Mouse (Mus musculus): ENCODE measurements around the gene Ranbp3.
"Not testable (repeated sequence)": the region's sequence is repeated elsewhere in the genome, so short reads cannot be mapped to it uniquely, and the experiment has no call there.

The Ranbp3 gene

DNA sequence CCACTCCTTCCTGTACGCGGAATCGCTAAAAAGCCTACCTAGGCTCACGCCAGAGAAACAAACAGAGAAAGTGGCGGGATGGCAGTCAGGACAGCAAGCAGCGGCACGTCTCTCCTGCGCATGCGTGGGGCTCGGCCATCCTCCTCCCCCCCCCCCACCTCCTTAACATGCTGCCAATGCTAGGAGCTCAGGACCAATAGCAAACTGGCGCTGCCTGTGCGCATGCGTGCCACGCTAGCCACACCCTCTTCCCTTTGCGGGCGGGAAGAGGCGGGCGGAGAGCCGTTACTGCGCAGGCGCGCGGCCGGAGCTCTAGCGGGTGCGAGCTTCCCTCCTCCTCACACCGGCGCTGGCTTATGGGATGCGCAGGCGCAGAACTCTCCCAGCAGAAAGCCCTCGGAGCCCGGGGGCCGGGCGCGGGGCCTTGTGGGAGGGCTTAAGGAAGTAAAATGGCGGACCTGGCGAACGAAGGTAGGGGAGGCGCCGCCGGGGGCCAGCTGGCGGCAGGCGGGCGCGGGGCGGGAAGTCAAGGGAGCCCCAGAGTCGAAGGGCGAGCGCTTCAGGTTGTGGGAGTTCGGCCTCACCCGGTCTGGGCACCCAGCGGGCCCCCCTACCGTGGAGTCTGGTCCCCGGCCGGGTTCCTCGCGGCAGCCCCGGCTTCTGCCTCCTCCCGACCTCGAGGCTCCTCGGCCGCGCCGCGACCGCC, at the start of gene Ranbp3:
Gene Ranbp3, plus strand, starts transcription at position 354 of the 706 bp plus-strand sequence.
- DNase-seq (ENCODE audit: low spot score): peak; percentile 99

- DNase-seq (ENCODE audit: low spot score): no peak
Measured at GRCm38 (mm10) chr17:56625495-56625894, 47.6 kb upstream of the Ranbp3 start.

- no peak for DNase-seq (ENCODE audit: low spot score)
Measured at GRCm38 (mm10) chr17:56626260-56626659, 46.8 kb upstream of the Ranbp3 start.

DNA sequence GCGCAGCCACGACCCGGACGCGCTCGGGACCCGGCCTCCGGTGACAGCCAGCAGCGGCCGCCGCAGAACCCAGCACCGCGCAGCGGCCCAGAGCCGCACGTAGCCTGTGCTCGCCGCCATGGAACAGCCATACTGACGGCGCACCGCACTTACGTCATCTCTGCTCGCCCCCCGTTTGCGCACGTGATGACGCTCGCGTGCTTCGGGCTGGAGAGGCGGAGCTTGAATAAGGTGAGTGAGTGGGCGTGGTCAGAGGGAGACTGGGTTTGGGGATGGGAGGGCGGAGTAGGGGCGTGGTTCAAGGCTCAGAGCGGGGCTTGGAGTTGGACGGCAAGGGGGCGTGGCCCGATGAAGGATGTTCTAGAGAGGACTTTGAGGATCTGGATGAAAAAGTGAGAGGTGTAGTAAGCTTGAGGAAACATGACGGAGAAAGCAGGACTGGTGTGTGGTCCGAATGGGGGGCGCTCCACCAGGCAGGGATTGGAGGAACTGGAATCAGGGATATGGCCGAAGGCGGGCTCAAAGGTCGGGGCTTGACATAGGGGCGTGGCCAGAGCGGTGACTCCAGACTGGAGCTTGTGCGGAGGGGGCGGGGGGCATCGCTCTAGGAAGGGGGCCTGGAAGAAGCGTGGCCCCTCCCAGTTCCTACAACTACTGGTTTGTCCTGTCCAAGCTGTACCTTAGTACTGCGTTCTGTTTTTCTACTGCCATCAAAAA, 46.2 kb upstream of the Ranbp3 start, which contains the start of gene Lonp1:
Gene Lonp1, minus strand, starts transcription at position 134 of the 717 bp plus-strand sequence.
- peak; percentile 97 for DNase-seq (ENCODE audit: low spot score)

DNA sequence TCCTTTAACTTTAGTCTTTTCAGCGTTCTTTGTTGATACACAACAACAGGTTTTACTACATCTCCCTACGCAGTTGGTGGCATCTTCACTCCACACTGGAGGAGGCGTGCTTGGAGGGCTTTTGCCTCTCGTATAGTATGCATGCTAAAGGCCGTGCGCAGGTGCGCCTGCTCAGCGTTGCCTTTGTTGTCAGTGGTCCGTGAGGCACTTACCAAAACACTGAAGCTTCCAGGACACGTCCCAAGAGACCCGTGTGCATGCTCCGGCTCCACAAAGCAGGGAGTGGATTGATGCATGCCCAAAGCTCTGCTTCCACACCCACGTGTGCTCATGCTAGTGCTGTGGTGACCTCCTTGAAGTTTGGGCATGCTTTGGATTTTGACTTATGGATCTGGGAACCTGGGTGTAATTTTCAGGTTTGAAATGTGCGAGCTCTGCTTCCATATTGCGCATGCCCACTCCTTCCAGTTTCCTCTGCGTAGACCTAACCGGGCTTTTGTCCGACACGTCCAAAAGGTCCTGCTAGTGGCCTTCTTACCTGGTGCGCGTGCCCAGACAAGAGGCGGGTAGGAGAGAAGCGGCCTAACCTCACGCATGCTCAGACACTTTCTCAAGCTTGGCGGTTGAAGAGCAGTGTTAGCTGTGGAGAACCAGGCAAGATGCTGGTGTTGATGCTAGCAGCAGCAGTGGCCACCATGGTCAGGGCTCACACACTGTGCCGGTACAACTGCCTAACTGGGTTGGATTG, 45.4 kb upstream of the Ranbp3 start, which contains the start of gene Catsperd:
Gene Catsperd, plus strand, starts transcription at position 614 of the 748 bp plus-strand sequence.
- no peak for DNase-seq (ENCODE audit: low spot score)

GRCm38 (mm10) chr17:56629800-56630781, 43.0 kb upstream of the Ranbp3 start:
- DNase-seq (ENCODE audit: low spot score): not testable (repeated sequence)

DNA sequence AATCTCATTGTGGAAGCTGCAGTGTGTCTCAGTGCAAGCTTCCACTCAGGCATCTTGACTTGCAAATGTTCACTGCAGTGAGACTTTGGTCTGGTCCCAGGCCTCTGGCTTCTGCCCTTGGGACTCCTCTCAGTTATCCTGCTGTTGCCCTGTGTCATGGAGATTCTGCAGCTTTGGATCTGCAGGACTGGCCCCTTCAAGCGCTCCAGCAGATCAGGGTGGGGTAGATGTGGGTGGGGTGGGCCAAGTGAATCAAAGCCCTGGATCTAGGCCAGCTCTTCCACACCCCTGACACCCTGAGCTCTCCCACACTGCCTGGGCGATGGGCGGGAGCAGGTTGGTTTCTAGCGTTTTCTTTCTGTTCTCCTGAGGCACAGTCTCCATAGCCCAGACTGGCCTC, 41.3 kb upstream of the Ranbp3 start:
- no peak for DNase-seq (ENCODE audit: low spot score)

DNA sequence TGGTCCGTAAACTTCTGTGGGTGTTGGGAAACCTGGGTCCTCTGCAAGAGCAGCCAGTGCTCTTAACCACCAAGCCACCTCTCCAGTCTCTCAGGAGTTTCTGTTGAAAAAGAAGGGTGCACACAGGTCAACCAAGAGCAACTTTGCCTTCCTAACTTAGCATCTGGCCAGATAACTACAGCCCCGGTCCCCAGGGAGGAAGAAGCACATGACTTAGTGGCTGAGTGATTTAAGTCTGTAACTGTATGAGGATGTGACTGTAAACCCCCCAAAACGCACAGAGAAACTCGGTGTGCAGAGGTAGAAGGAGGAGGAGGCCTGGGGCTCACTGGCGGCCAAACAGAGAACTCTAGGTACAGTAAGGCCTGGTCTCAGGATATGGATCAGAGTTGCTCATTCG, 39.1 kb upstream of the Ranbp3 start:
- DNase-seq (ENCODE audit: low spot score): no peak

DNA sequence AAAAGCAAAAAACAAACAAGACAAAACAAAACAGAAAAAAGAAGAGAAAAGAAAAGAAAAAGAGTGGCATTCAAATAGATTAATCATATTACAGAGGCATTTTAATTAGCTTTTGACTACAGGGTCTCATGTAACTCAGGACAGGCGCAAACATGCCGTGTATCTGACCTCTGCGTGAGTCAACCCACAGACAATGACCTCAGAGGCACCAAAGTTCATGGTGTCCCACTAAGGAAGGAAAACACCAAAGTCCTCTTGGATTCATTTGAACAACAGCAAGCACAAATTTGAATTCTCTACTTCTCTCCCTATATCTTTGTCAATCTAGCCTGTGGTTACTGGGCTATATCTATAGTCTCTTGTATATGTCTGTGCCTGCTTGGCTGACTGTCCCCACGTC, 29.9 kb upstream of the Ranbp3 start:
- DNase-seq (ENCODE audit: low spot score): no peak

DNA sequence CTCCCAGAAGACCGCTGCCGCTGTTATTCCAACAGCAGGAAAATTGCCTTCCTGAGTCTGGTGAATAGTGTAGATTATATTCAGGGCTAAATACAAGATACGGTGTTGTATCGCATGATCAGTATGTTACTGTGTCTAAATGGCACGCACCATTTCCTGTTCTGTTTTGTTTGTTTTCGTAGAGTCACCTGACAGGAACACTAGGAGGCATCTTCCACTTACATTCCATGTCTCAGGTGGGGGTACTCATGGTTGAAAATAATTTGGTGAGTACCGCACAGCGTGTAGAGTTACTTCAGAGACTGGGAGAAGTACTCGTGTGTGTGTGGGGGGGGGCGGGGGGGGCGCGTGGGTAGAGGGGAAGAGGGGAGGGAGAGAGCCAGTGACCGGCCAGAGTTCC, 25.5 kb upstream of the Ranbp3 start:
- DNase-seq (ENCODE audit: low spot score): no peak

GRCm38 (mm10) chr17:56651801-56652200, 21.3 kb upstream of the Ranbp3 start:
- no peak for DNase-seq (ENCODE audit: low spot score)

- no peak for DNase-seq (ENCODE audit: low spot score)
Measured at GRCm38 (mm10) chr17:56654771-56655170, 18.3 kb upstream of the Ranbp3 start.

DNA sequence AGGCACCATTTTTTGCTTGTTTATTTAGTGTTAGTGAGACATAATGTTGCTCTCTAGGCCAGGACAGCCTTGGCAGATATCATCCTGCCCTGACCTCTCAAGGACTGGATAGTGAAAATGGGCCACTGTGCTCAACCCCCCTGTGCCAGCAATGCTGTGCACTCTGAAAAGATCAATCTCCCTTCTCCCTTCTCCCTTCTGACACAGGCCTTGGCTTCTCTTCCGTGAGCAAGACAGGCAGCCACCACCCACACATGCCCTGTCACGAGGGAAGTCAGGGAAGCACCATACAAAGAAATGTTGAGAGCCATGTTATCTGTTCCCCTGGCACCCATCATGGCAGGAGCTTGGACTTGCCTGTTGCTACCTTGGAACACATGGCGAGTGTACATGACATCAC, 17.8 kb upstream of the Ranbp3 start:
- DNase-seq (ENCODE audit: low spot score): no peak

GRCm38 (mm10) chr17:56656171-56656570, 16.9 kb upstream of the Ranbp3 start:
- DNase-seq (ENCODE audit: low spot score): no peak

- DNase-seq (ENCODE audit: low spot score): no peak
Measured at GRCm38 (mm10) chr17:56663659-56664058, 9.4 kb upstream of the Ranbp3 start.

DNA sequence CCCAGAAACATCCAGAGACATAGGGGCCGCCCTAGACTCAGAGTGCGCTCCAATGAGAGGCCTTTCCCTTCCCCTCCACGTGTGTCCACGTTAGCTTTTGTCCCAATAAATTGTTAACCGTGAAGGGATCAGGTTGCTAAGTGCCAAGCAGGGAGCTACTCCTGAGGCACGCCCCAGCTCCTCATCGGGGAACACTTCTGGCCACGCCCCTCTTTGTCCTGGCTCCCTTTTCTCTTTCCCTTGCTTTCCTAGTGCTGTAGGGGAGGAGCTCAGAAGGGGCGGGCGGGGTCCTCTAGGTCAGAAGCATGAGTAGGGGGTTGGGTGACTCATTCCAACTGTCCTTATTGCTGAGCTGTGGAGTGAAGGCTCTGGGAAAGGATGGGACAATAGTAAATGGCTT, 8.8 kb upstream of the Ranbp3 start:
- no peak for DNase-seq (ENCODE audit: low spot score)

- DNase-seq (ENCODE audit: low spot score): no peak
Measured at GRCm38 (mm10) chr17:56666384-56666783, 6.7 kb upstream of the Ranbp3 start.

GRCm38 (mm10) chr17:56667591-56667990, 5.5 kb upstream of the Ranbp3 start:
- DNase-seq (ENCODE audit: low spot score): no peak

GRCm38 (mm10) chr17:56668384-56669144, 4.5 kb upstream of the Ranbp3 start:
- DNase-seq (ENCODE audit: low spot score): peak; percentile 71

DNA sequence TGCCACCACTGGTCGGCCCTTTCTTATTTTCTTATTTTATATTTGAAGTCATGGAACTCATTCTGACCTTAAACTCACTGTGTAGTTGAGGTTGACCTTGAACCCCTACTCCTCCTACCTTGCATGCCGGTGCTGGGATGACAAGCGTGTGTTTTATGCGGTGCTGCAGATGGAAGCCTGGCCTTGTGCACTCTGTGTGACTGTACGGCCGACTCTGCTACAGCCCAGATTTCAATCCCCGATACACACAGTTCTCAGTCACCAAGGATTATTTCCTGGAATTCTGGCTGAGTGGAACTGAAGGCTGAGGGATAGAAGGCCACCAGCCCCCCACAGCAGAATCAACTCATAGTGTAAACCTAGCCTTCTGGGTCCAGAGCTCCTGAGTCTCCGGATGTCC, 3.3 kb upstream of the Ranbp3 start:
- DNase-seq (ENCODE audit: low spot score): no peak

Measured in c-Kit-positive CD71-positive TER-119-positive erythroid progenitor cells, embryonic 14.5 days (primary cell).